Mouse (Mus musculus): Measurements from ENCODE around the gene Ccdc88c. TPM values are rescaled to one million over a fixed set of nuclear protein-coding genes. Genes with fewer than 3 reads are reported as not detected.

The Ccdc88c gene
- total RNA-seq, 2 experiments from 2014 or later = 29.4 to 32.6 TPM

DNA sequence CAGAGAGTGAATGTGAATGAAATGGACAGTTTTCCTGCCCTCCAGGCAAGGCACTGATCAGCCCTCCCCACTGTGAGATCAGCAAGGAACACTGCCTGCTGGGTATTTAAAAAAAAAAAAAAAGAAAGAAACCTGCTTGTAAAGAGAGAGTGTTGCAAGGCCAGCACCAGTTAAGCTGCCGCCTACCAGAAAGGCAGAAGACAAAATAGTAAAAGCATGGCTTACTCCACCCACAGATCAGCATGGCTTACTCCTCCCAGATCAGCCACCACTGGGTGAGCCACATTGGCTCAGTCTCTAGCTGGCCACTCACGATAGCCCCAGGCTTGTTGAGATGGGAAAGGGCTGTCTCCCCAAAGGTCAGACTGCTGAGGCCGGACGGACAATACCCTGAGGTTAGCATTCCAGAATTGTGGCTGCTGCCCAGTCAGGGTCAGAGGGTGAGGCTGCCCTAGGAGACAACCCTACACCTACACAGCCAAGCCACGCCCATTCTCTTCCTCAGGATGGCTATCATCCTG is 32.4 kb downstream of the Ccdc88c start:
- DNase-seq = no peak

DNA sequence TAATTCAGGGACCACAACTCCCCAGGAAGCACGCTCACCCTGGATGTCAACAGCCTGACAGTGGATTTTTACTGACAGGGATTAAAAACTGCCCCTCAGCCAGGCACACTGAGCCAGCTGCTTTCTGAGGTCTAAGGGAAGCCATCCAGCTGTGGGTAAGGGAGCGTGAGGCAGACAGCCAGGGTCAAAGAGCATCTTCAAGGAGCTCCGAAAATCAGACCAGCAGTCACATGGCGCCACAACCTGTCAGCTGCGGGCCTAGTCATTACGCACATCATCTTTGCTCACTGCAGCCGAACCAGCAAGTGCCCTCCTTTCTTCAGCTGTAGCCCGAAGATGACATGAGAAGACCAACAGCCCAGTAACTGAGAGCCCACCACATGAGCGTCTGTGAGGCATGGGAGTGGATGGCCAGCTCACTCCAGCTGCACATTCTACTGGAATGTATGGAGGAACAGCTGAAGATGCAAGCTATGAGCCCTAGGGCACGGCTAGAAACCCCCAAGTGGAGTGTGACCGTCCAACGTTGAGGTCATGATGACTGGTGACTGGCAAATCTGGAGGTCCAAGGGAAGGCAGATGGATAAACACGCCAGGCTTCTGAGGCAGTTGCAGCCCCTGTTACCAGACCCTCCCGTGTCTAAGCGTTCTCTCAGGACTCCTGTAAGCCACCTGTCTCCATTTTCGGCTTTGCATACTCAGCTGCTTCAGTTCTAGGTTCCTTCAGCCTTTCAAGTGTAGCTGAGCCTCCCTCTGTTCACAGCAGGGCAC is 33.1 kb downstream of the Ccdc88c start:
- no peak for DNase-seq

DNA sequence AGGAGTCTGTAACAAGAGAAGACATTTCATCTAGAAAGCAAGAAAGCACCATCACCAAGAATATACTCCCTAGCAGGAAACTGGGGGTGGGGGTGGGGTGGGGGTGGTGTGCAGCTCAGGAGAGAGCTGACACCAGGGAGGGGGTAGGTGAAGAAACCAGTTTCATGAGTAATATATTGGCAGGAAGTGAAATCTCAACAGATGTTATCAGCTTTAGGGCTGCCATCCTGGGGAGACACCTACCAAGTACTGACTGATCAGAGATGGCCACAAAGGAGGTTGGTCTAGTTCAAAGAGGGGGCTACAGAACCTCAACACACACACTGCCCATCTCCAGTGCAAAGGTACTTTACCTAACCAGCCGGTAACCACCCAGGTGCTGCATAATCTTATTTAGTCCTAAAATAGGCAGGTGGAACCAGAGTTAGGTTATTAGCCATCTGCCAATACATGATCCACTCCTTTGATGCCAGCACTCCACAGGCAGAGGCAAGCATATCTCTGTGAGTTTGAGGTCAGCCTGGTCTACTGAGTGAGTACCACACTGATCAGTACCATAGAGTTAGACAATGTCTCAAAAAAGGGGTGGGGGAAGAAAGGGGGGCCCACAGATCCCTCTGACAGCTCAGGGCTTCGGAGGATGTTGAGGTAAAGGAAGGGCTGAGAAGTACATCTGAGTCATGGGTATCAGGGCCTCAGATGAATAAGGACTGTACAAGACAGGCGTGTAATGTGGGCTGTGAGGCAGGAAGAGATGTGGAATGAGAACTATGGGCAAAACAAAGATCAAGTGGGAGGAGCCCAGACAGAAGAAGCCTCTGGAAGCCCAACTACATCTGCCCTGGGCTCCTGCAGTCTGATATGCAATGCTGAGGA is 34.5 kb downstream of the Ccdc88c start:
- DNase-seq = no peak

DNA sequence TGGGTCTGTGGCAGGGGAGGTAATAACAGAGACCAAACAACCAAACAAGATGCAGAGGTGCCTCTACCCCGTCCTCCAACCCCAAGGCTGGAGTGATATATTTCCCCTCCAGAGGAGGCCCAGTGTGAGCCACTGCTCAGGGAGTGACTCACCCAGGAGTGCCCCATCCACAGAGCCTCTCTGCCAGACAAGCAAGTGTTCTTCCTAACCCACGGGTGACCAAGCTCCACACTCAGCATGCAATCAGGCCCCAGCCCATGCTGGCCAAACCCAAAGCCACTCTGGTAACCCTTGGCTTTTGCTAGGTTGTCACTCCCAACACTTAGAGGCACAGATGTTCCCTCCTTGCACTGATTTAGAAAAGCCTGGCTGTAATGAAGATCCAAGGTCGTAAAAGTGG is 35.7 kb downstream of the Ccdc88c start:
- no peak for DNase-seq

DNA sequence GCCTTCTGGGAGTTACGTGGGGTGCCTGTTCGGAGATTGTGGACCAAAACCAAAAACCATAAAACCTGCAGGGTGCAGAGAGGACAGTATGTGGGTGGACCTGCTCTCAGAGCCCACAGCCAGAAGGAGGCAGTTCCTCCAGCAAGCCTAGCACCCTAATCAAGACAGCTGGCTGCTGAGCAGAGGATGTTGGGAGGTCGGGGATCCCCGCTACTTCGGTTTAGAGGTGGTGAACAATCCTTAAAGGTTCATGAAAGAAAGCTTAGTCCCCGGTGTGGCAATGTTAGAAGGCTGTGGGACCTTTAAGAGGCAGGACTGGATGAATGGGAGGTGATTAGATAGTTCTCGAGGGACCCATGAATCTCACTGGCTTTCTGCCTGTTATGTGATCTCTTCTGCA is 36.4 kb downstream of the Ccdc88c start:
- no peak for DNase-seq

DNA sequence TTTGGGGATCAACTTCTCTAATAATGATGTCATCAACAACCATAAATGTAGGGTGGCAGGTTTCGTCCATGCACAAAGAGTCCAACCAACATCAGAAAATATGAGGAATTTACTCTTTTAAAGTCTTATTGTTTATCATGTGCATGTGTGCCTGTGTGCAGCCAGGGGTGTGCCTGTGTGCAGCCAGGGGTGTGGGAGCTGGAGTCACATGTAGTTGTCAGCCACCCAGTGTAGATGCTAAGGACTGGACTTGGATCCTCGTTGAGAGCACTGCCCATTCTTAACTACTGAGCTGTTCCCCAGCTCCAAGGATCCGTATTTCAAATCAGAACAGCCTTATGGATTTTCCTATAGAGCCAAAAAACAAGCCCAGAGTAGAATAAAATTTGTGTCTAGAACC is 37.7 kb downstream of the Ccdc88c start:
- DNase-seq = no peak

DNA sequence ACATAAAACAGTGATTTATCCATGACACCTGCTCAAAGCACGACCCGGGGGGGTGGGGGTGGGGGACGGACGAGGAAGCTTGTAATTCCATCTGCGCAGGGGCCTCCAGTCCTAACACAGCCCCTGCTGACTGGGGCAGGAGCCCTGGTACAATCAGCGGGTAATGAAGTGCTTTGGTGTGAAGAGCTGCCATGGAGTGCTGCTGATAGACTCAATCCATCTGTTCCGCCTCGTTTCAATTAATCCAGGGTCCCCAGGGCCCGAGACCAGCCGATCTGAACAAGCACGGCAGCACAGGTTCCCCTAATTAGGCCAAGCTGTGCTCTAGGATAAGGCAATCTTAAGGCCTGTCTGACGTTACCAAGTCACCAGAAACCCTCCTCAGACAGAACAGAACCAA is 38.6 kb downstream of the Ccdc88c start:
- no peak for DNase-seq

DNA sequence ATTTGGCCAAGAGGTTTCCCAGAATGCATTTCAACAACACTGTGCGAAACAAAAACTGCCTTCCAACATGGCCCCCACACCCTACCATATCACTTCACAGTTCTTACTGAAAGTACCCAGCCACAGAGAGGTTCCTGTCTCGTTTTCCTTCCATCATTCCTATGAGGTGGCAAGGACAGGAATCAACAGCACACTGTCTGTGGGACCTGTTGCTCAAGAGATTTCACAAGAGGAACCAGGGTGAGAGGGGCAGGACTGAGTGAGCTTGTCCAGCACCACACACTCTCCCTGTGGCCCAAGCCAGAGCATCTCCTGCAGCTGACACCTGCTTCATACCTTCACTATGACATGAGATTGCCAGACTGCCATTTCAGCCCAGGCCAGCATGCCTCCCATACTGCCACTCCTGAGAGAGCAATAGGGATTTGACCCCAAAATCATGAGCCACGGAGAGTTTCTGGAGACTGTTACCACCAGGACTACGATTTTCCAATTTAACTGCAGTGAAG is 39.0 kb downstream of the Ccdc88c start:
- no peak for DNase-seq

DNA sequence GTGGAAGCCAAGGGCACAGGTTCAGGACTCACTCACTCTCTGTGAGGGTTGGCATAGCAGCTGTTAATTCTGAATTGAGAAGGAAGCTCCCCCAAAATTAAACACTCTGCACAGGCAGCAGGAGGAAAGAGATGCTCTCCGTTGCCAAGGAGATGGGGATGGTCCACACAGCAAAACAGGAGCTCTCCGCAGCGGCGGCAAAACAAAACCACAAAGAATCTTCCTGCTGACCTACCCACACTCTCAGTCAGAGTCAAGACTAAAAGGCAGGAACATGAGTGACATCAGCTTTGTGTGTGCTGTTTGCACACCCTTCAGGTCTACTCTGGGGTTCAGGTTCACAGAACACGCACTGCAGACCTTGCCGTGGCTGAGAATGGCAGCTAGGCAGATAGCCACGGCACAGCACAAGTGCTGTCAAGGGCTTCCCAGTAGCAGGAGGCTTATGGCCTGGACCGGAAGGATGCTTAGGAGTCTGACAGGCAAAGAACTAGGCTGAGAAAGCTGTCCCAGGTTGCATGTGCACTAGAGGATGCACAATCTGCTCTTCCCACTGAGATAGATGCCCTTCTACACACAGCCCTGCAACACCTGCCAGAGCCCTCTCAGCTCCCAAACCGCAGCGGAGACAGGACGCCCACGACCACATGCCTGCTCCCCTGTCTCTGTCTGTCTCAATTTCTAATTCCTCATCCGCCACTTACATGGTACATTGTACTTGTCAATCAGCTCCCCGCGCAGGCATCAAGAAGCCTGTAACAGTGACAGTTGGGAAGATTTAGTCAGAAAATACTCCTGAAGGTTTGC is 40.3 kb downstream of the Ccdc88c start:
- DNase-seq = peak; percentile 75 to 79

DNA sequence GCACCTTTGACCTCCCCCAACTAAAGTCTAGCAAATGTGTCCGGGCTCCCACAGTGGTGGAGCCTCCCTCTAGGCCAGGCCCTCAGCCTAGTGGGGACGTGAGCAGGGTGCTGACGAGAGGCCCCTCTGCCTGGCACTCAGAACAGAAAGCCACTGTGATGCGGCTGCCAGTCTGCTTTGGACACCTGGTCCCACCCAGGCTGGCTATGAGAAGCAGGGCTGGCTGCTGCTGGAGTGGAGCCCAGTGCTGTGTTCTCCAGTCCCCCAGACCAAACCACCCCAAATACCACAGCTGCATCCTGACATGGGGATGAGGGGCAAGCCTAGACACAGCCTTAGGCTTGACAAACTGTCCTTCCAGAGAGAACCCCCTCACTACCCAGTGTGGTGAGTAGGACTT is 42.4 kb downstream of the Ccdc88c start:
- DNase-seq = peak in 1 of 2 experiments; percentile 71

DNA sequence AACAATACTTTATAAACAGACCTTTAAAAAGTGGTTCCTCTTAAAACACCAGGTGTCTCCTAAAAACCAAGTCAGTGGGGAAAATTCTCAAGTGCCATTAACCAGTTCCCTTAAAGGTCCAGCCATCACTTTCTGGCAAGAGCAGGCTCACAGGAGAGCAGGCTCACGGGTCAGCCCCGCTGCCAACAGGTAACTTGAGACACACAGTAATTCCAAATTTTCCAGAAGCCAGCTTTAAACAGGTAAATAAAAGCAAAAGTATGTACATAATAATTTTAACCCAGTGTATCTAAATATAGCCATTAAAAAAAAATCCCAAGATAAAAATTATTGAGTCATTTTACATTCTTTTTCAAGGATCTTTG is 43.1 kb downstream of the Ccdc88c start:
- no peak for DNase-seq

DNA sequence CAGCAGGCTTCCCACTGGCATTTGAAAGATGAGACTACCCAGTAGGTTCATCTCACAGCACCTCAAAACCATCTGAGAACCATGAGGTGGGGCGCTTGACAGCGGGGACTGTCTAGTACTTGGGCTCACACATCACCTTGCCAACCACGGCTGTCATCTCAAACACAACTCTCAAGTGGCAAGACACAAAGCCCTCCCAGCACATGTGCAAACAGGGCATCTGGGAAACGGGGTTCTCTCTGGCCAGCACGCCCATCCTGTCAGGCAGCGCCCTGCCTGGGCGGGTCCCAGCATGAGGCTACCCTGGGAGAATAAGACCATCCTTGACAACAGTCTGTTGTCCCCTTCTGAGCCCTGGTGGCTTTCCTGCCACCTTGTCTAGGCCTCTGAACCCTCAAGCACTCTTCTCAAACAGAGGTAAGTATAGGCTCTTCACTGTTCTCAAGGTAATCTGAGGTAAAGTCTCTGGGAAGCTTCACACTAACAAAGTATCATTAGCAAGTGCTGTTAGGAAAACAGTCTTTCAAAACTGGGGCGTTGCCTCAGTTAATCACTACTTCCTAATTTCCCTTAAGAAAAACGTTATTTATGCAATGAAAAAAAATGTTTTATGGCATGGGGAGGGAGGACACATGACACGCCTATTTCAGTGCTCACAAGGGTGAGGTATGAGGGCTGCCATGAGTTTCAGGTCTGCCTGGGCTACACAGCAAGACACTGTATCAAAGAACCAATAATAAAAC is 43.6 kb downstream of the Ccdc88c start:
- DNase-seq = no peak

DNA sequence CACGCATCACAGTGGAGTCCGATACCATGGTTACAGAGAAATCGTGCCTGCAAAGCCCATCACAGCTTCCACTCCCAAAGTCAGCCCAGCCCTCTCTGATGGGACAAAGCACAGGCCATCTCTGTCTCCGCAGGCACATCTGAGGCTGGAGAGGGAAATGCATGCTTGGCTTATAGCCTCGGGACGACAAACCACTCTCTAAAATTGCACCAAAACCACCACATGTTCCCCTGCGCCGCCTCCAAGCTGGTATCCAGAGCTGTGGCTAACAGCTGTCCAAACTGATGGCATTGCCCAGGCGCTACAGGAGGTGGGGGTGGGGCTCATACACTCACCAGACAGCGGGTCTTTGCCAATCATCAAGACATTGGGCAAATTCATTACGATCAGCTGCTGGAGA is 45.3 kb downstream of the Ccdc88c start:
- no peak for DNase-seq

DNA sequence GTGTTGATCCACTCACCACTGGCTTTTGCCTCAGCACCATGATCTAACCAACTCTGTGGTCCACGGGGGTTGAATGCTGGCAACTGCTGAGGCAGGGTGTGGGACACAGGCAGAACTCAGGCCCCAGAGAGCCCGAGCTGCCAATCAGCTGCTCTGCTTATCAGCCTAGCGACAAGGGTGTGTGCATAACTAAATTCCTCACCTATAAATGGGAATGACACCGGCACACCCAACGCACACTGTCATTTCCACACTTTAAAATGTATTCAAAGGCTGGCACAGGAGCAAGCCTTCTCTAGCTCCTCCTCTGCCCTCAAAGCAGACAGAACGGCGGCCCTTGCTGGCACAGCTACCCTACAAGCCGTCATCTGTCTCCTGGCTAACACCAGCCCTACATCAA is 46.6 kb downstream of the Ccdc88c start:
- DNase-seq = no peak

DNA sequence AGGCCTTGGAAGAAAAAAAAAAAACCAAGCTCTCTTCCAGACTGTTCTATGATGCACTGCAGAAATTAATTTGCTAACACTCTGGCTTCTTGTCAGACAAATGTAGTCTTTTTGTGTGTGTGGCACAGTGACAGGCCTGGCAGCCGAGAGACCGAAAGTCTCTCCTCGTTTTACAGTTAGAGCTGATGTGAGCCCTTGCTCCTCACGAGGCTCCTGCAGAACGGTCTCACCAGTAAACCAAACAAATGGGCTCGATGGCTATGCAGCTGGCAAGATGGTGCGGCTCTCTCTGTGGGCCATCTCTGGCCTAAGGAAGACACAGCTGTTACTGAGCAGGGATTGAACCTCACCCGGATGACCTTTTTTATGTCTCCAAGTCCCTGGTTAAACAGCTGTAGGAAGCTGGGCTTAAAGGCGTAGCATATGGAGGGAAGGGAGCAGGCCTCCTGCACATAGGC is 48.3 kb downstream of the Ccdc88c start:
- DNase-seq = no peak

DNA sequence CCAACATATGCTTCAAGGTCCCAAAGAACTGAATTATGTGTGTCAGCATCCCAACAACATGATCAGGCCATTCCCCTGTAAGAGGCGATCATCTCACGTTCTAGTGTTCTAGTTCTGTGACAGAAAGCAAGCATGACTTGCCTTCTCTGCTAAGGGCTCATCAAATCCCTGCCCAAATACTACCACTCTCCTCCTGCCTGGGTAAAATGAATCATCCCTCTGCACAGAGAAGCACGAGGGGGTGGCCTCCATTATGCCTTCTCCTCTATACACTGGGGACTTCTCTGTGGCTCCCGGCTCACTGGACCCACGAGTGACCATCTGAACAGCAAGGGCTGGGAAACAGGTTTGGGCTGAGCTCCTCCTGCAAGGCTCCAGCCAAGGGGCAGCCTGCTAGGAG is 49.2 kb downstream of the Ccdc88c start:
- no peak for DNase-seq

DNA sequence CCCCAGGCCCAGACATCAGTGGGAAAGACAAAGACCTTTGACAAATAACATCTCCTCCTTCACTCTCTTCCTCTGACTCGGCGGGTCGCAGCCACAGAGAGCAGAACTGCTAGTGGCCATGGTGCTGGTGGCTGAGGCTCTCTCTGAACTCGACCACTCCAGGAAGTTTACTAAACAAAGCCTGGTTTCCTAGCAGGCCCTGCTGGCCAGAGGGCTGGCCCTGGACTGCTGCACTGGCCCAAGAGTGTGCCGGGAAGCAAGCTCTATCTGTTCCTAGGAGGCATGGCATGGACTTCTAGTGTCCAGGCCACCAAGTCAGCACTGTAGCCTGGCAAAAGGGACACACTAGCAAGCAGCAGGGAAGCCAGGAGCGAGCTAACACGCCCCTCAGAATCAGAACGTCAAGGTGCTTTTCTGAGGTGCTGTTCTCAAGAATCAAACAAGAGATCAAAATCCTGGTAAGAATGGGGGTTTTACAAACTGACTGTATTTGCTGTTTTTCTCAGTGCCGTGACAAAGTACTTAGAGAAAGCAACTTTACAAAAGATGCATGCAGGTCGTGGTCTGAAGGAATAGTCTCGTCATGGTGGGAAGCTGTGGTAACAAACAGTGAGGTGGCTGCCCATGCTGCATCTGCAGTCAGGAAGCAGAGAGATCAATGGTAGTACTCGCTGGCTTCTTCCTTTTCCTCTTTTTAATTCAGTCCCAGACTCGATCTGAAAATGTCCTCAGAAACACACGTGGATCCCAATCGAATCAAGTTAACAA is 50.7 kb downstream of the Ccdc88c start:
- DNase-seq = no peak

DNA sequence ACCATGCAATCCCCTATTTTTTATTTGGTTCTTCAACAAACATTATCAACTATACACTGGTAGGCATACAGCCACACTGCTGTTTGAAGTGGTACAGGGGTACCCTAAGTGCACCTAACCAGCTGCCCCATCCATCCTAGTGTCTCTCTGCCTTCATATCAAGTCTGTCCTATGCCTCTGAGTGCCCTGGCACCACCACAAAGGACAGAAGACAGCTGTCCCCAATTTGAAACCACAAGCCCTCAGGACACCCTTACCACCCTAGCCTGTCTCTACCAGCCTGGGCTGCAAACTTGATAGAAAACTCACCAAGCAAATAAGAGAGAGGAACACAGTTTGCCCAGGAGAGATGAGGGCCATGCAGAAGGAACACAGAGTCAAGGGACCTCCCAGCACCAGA is 51.3 kb downstream of the Ccdc88c start:
- no peak for DNase-seq

DNA sequence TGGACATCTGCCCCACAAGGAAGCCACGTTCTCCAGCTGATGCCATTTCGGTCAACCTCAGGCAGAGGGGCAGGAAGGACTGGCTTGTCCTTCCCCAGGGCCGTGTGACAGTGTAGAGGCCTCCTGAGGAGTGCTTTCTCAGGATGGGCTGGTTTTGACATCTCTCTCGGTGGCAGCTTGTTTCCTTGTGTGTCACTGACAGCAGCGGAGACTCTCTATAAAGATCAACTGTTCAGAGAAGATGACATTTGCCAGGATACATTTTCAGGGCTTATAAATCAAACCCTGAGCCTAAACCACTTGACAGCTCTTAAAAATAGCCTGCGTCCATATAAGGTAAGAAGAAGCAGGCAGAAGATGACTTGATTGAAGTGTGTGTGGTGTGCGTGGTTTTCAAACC is 59.0 kb downstream of the Ccdc88c start:
- no peak for DNase-seq

DNA sequence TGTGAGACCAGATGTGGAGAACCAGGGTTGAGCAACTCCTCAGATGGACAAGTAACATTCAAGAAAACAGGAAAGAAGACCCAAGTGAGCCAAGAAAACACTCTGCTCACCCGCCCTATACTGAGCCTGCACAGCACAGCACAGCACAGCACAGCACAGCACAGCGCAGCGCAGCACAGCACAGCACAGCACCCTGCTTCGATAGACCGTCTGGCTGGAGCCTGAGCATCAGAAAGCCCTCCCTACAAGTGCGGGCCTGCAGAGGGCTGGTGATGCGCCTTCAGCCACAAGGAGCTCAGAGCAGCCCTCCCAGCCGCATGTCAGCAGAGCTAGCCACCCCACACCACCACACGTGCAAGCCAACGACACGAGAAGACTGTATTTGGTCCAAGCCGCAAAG is 61.5 kb downstream of the Ccdc88c start:
- no peak for DNase-seq

DNA sequence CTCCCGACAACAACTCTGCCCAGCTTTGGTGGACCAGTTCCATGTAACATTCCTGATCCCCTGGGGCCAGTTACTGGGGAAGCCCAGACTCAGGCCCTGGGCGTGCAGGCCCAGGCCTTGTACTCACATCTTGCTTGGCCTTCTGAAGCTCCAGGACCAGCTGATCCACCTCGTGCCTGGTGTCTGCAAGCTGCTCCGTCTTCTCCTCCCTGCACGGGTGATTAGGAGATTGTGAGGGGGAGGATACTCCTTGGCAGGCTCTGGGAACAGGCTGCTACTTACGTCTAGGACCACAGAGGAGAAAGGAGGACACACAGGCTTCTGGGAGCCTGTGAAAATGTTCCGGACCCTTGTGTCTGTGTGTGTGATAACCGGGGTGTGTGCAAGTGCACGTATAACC is 62.6 kb downstream of the Ccdc88c start:
- no peak for DNase-seq

Measured in layer of hippocampus, postnatal 36 days (tissue).